Mouse (Mus musculus): ENCODE measurements around the gene Tshz2.
A peak's percentile ranks its signal among the peaks of the same experiment; 100 is the strongest.
"Not testable (repeated sequence)": the region's sequence is repeated elsewhere in the genome, so short reads cannot be mapped to it uniquely, and the experiment has no call there.

Gene Tshz2

GRCm38 (mm10) chr2:169632338-169633151 is at the start of gene Tshz2:
TSS of gene Tshz2 (plus strand) at chr2:169633013.
- peak; percentile 70 for DNase-seq (ENCODE audit: low spot score)

- no peak for DNase-seq (ENCODE audit: low spot score)
These were observed 49.3 kb upstream of the Tshz2 start for GRCm38 (mm10) chr2:169583476-169583875.

GRCm38 (mm10) chr2:169584745-169585456 is 47.9 kb upstream of the Tshz2 start:
- no peak for DNase-seq (ENCODE audit: low spot score)

GRCm38 (mm10) chr2:169585631-169586285 is 47.1 kb upstream of the Tshz2 start:
- DNase-seq (ENCODE audit: low spot score), result no peak

- DNase-seq (ENCODE audit: low spot score), result no peak
These were observed 46.1 kb upstream of the Tshz2 start for GRCm38 (mm10) chr2:169586688-169587087.

GRCm38 (mm10) chr2:169587645-169588044 is 45.2 kb upstream of the Tshz2 start, which contains the start of gene Gm11011:
TSS of gene Gm11011 (minus strand) at chr2:169587745.
- DNase-seq (ENCODE audit: low spot score), result not testable (repeated sequence)

- DNase-seq (ENCODE audit: low spot score), result no peak
These were observed 43.1 kb upstream of the Tshz2 start for GRCm38 (mm10) chr2:169589697-169590096.

GRCm38 (mm10) chr2:169590412-169590811 is 42.4 kb upstream of the Tshz2 start:
- DNase-seq (ENCODE audit: low spot score), result no peak

GRCm38 (mm10) chr2:169593742-169594141 is 39.1 kb upstream of the Tshz2 start:
- no peak for DNase-seq (ENCODE audit: low spot score)

- no peak for DNase-seq (ENCODE audit: low spot score)
These were observed 35.5 kb upstream of the Tshz2 start for GRCm38 (mm10) chr2:169597357-169597756.

GRCm38 (mm10) chr2:169597971-169598370 is 34.8 kb upstream of the Tshz2 start:
- no peak for DNase-seq (ENCODE audit: low spot score)

- no peak for DNase-seq (ENCODE audit: low spot score)
These were observed 33.2 kb upstream of the Tshz2 start for GRCm38 (mm10) chr2:169599591-169599990.

- DNase-seq (ENCODE audit: low spot score), result no peak
These were observed 32.6 kb upstream of the Tshz2 start for GRCm38 (mm10) chr2:169600163-169600562.

- DNase-seq (ENCODE audit: low spot score), result no peak
These were observed 25.7 kb upstream of the Tshz2 start for GRCm38 (mm10) chr2:169606901-169607678.

- no peak for DNase-seq (ENCODE audit: low spot score)
These were observed 25.0 kb upstream of the Tshz2 start for GRCm38 (mm10) chr2:169607787-169608186.

- peak; percentile 61 for DNase-seq (ENCODE audit: low spot score)
These were observed 22.9 kb upstream of the Tshz2 start for GRCm38 (mm10) chr2:169609956-169610355.

- DNase-seq (ENCODE audit: low spot score), result no peak
These were observed 21.9 kb upstream of the Tshz2 start for GRCm38 (mm10) chr2:169610882-169611281.

GRCm38 (mm10) chr2:169611557-169611956 is 21.3 kb upstream of the Tshz2 start:
- peak; percentile 55 for DNase-seq (ENCODE audit: low spot score)

- DNase-seq (ENCODE audit: low spot score), result no peak
These were observed 18.1 kb upstream of the Tshz2 start for GRCm38 (mm10) chr2:169614683-169615082.

GRCm38 (mm10) chr2:169615998-169616397 is 16.8 kb upstream of the Tshz2 start:
- no peak for DNase-seq (ENCODE audit: low spot score)

- peak; percentile 30 for DNase-seq (ENCODE audit: low spot score)
These were observed 11.6 kb upstream of the Tshz2 start for GRCm38 (mm10) chr2:169621201-169621710.

- no peak for DNase-seq (ENCODE audit: low spot score)
These were observed 2.7 kb upstream of the Tshz2 start for GRCm38 (mm10) chr2:169630070-169630469.
